Mouse (Mus musculus) ES-E14 (cell line): Measurements from ENCODE around the gene Tas2r114. TPM values are rescaled to one million over a fixed set of nuclear protein-coding genes. Genes with fewer than 3 reads are reported as not detected.

ENCODE experiments used
- DNase-seq: peaks from one replicate; pipeline ENCODE4 v3.0.0-alpha.2; 2013; ENCODE audit warnings: low read depth, low spot score
- H3K27ac ChIP-seq: 2 replicates; pipeline ENCODE4 v1.5.1; 2012; ENCODE audit warnings: low read depth, mild to moderate bottlenecking, low read length, moderate library complexity, mixed read lengths; ENCODE audit not compliant: poor library complexity, insufficient read depth, severe bottlenecking
- H3K36me3 ChIP-seq: 2 replicates; pipeline ENCODE4 v1.6.1; 2012; ENCODE audit warnings: mild to moderate bottlenecking, low read length, moderate library complexity, mixed read lengths; ENCODE audit not compliant: control insufficient read depth, poor library complexity, insufficient read depth, severe bottlenecking
- H3K4me1 ChIP-seq, 2 experiments: fragments of 150-350 bp in 1 of 2; sonication (generic) in 1 of 2; 2 replicates each; pipeline ENCODE4 v1.6.1; 2012; ENCODE audit warnings: low read length in 2 of 2, mild to moderate bottlenecking in 1 of 2, mixed read lengths in 1 of 2; ENCODE audit not compliant: control insufficient read depth in 2 of 2, insufficient read depth in 2 of 2, poor library complexity in 1 of 2
- H3K4me3 ChIP-seq, 2 experiments: fragments of 150-350 bp in 1 of 2; sonication (generic) in 1 of 2; 2 replicates each; pipeline ENCODE4 v1.5.1; 2012; ENCODE audit warnings: low read length in 2 of 2, low read depth in 1 of 2, mild to moderate bottlenecking in 1 of 2, mixed read lengths in 1 of 2; ENCODE audit not compliant: insufficient read depth in 1 of 2, poor library complexity in 1 of 2, severe bottlenecking in 1 of 2
- H3K9ac ChIP-seq: 2 replicates; pipeline ENCODE4 v1.6.1; 2012; ENCODE audit warnings: low read depth, mild to moderate bottlenecking, low read length, mixed read lengths; ENCODE audit not compliant: poor library complexity, insufficient read depth, severe bottlenecking
- H3K9me3 ChIP-seq: fragments of 150-350 bp; sonication (generic); 2 replicates; pipeline ENCODE4 v1.6.1; 2012; ENCODE audit warnings: low read depth, mild to moderate bottlenecking, low read length; ENCODE audit not compliant: control insufficient read depth, insufficient read depth
- CHD2 ChIP-seq: IDR thresholded peaks from 2 replicates; pipeline ENCODE4 v1.6.1; 2014; ENCODE audit warnings: mild to moderate bottlenecking, low read depth, low read length, inconsistent platforms
- HCFC1 ChIP-seq: IDR thresholded peaks from 2 replicates; pipeline ENCODE4 v1.6.1; 2012; ENCODE audit warnings: low read length, inconsistent platforms, borderline replicate concordance; ENCODE audit not compliant: insufficient read depth
- MAFK ChIP-seq: IDR thresholded peaks from 2 replicates; pipeline ENCODE4 v1.6.1; 2014; ENCODE audit warnings: mild to moderate bottlenecking, low read depth, low read length, inconsistent platforms; ENCODE audit not compliant: insufficient read depth
- ZC3H11A ChIP-seq: IDR thresholded peaks from 2 replicates; pipeline ENCODE4 v1.6.1; 2012; ENCODE audit warnings: low read depth, mild to moderate bottlenecking, inconsistent platforms, low read length, borderline replicate concordance
- ZNF384 ChIP-seq: IDR thresholded peaks from 2 replicates; pipeline ENCODE4 v1.6.1; 2012; ENCODE audit warnings: low read depth, low read length, inconsistent platforms
- in situ Hi-C, 2 experiments: fragments of 600-800 bp; cut with MboI; formaldehyde crosslinking; loops; one replicate each; pipeline ENCODE4 v1.15.1; 2025; ENCODE audit warnings: low sequenced_read_pairs in 2 of 2, inconsistent platforms in 1 of 2; ENCODE audit not compliant: unreplicated experiment in 2 of 2
- total RNA-seq: library from RNA; depleted of rRNA; stranded (reverse); fragments of 300-350 nt; gene quantifications from 2 replicates; pipeline ENCODE4 v1.2.3, GENCODE M21; 2012; rRNA removed

The Tas2r114 gene
- total RNA-seq, 1 experiment = not detected

- Histone ChIP-seq H3K27ac (no peak within 1 kb of the TSS), H3K9me3 (no peaks in the 10 kb centered on the region), H3K4me3 (no peak within 1 kb of the TSS), H3K9ac (no peak within 1 kb of the TSS), H3K4me1 (no peaks in the 10 kb centered on the region; a peak in 1 of 4 replicates), H3K36me3 (no peaks in the 10 kb centered on the region)
- TF ChIP-seq MAFK (no peak), ZC3H11A (no peak), ZNF384 (no peak), CHD2 (no peak), HCFC1 (no peak)
- in situ Hi-C loops = no loop called here
- DNase-seq = no peak
Measured at GRCm38 (mm10) chr6:131660049-131660448, 29.8 kb downstream of the Tas2r114 start, which contains the start of gene Tas2r107. TSS of gene Tas2r107 (minus strand) at chr6:131660149.

Other genes with a start within 250 kb of the Tas2r114 start
- not detected in 2 replicates for gene 5430401F13Rik, start 203.7 kb downstream of the Tas2r114 start, total RNA-seq
- not detected in 2 replicates for gene Gm6619, start 203.7 kb downstream of the Tas2r114 start, total RNA-seq
- gene Tas2r130, start 59.2 kb downstream of the Tas2r114 start, total RNA-seq = not detected in 2 replicates
- gene Tas2r107, start 29.9 kb downstream of the Tas2r114 start, total RNA-seq = not detected in 2 replicates
- not detected in 2 replicates for gene Tas2r106, start 11.2 kb downstream of the Tas2r114 start, total RNA-seq
- not detected in 2 replicates for gene Tas2r104, start 4.3 kb downstream of the Tas2r114 start, total RNA-seq
- not detected in 2 replicates for gene Tas2r105, start 2.6 kb downstream of the Tas2r114 start, total RNA-seq